Mouse (Mus musculus) neural tube, embryonic 13.5 days (tissue): Measurements from ENCODE around the gene Slc16a12. TPM values are rescaled to one million over a fixed set of nuclear protein-coding genes. Genes with fewer than 3 reads are reported as not detected.

Experiments
- ATAC-seq: fragments of 200-750 bp; cut with Nextera tagmentation; 2 replicates; pipeline ENCODE4 v1.8.0; 2017; ENCODE audit warnings: low read depth, mild to moderate bottlenecking, moderate TSS enrichment, moderate library complexity
- H3K27ac ChIP-seq: fragments of 300-500 bp; sonication (generic); replicated peaks from 2 replicates; pipeline ENCODE4 v1.5.1; 2015; ENCODE audit warnings: moderate library complexity, mild to moderate bottlenecking, inconsistent platforms
- H3K27me3 ChIP-seq: fragments of 300-500 bp; sonication (generic); 2 replicates; pipeline ENCODE4 v1.6.1; 2015; ENCODE audit warnings: mild to moderate bottlenecking, inconsistent platforms
- H3K36me3 ChIP-seq: fragments of 300-500 bp; sonication (generic); 2 replicates; pipeline ENCODE4 v1.6.1; 2015; ENCODE audit warnings: mild to moderate bottlenecking, inconsistent platforms
- H3K4me1 ChIP-seq: fragments of 300-500 bp; sonication (generic); replicated peaks from 2 replicates; pipeline ENCODE4 v1.6.1; 2015; ENCODE audit warnings: inconsistent platforms
- H3K4me2 ChIP-seq: fragments of 300-500 bp; sonication (generic); 2 replicates; pipeline ENCODE4 v1.6.1; 2015; ENCODE audit warnings: inconsistent platforms, mild to moderate bottlenecking, moderate library complexity
- H3K4me3 ChIP-seq: fragments of 300-500 bp; sonication (generic); 2 replicates; pipeline ENCODE4 v1.5.1; 2015; ENCODE audit warnings: mild to moderate bottlenecking, inconsistent platforms
- H3K9ac ChIP-seq: fragments of 300-500 bp; sonication (generic); 2 replicates; pipeline ENCODE4 v1.6.1; 2015; ENCODE audit warnings: moderate library complexity, mild to moderate bottlenecking, inconsistent platforms
- H3K9me3 ChIP-seq: fragments of 300-500 bp; sonication (generic); 2 replicates; pipeline ENCODE4 v1.6.1; 2016; ENCODE audit warnings: inconsistent platforms
- WGBS: fragments of 180-500 bp; shearing (Covaris S2); methylation state at CpG from one replicate; pipeline ENCODE4 v1.1.7; 2015; 5-methylcytosine and 5-hydroxymethylcytosine counted together
- polyA plus RNA-seq: library from polyadenylated mRNA; unstranded; fragments of >200 nt; fragmentation: Nextera tagmentation; extraction: Ambion mirVana; gene quantifications from 2 replicates; pipeline ENCODE4 v1.2.1, GENCODE M21; 2015

Gene Slc16a12
- polyA plus RNA-seq, 1 experiment from 2014 or later = 2.0 TPM

DNA sequence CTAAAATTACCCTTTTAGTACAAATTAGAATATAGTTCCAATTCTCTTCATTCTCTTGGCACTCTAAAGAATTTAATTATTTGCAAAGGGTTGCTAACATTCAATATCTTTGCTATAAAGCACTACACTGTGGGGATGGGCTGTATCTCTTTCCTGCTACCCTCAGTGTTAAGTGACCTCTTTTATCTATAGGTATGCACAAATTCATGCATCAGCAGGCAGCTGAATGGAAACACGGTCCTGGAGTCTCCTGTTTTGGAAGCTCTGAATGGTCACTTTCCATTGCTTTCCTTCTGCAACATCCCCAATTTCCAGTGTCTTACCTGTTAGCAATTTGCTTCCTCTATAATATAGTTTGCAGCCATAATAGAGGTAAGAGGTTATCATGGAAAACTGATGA is 48.2 kb downstream of the Slc16a12 start:
- Histone ChIP-seq H3K4me3 (no peak overlapping the region), H3K27ac (no peak overlapping the region), H3K9me3 (no peaks in the 10 kb centered on the region), H3K4me2 (no peak overlapping the region), H3K36me3 (no peaks in the 10 kb centered on the region), H3K9ac (no peak overlapping the region), H3K27me3 (no peaks in the 10 kb centered on the region), H3K4me1 (no peaks in the 10 kb centered on the region)
- 74% methylated on average over 1 of the region's 1 CpGs for WGBS
- ATAC-seq = no peak

DNA sequence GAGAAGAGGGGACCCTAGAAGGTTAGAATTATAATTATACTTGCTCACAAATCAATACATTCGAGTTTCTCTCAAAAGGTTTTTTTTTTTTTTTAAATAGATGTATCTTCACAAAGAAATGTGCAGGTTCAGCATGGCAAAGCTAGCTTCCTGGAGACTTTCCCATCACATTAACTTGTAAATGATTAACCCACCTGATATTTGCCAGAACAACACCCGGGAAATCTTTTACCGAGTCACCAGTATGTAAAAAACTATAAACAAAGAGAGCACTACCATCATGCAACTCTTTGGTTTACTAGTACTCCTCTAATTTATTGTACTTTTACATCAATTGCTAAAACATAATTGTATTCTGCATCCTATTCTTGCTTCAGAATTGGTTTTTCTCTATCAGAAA is 48.7 kb downstream of the Slc16a12 start:
- Histone ChIP-seq H3K4me2 (no peak overlapping the region), H3K36me3 (no peaks in the 10 kb centered on the region), H3K27ac (no peak overlapping the region), H3K4me1 (no peaks in the 10 kb centered on the region), H3K27me3 (no peaks in the 10 kb centered on the region), H3K9ac (no peak overlapping the region), H3K4me3 (no peak overlapping the region), H3K9me3 (no peaks in the 10 kb centered on the region)
- WGBS = 81% methylated on average over 3 of the region's 3 CpGs
- no peak for ATAC-seq

DNA sequence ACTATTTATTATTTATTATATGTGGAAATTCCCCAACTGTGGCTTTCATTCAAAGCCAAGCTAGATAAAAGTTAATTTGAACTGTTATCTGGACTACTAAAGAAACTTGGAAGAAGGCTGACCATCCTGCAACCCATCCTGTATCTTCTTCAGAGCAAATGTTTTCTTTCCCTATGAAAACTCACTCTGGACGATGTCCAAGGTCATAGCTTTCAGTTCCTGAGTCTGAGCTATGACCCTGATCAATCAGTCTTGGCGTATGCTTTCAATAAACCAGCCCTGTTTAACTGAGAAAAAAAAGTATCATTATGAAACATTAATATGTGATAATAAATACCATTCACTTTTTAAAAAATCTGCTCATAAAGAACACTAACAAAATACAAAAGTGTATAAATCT is 49.6 kb downstream of the Slc16a12 start:
- Histone ChIP-seq H3K4me3 (no peak overlapping the region), H3K4me1 (no peaks in the 10 kb centered on the region), H3K27me3 (no peaks in the 10 kb centered on the region), H3K27ac (no peak overlapping the region), H3K36me3 (no peaks in the 10 kb centered on the region), H3K9ac (no peak overlapping the region), H3K9me3 (no peaks in the 10 kb centered on the region), H3K4me2 (no peak overlapping the region)
- no peak for ATAC-seq
- 80% methylated on average over 2 of the region's 2 CpGs for WGBS

DNA sequence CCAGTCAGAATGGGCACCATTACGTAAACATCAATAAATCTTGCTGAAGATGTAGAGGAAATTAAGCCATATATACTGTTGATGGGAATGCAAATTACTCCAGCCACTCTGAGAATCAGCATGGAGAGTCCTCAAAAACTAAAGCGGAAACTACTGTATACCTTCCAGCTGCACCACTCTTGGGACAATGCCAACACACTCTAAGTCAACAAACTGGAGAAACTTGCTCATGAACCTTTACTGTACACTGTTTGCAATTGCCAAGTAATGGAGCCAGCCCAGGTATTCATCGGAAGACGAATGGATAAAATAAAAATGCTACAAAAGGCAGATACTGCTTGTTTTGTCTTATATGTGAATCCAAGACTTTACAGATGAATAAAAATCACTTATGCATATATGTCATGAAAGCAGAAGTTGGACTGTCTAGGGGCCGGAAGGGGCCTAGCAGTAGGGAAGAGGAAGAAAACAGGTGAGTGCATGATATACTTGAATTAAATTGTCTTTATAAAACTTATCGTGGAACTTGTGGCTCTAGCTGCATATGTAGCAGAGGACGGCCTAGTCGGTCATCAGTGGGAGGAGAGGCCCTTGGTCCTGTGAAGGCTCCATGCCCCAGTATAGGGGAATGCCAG is 50.6 kb downstream of the Slc16a12 start:
- 94% methylated on average over 8 of the region's 8 CpGs for WGBS
- ATAC-seq = no peak
- H3K4me3 ChIP-seq = no peak overlapping the region

DNA sequence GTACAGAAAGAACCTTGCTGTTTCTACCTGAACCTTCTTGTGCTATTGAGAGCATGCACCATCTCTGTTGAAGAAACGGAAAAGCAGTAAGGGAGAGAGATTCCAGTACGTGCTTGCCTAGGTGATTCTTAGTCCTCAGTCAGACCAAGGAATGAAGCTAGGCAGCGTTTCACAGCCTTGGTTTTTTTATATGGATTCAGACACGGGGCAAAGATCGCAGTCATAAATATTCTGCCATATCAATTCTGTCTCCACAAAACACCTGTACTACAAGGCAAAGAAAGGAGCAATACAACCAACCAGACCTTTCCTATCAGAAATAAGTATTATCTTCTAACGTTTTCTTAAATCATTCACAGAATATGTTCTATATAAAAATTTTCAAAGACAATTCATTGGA is 55.7 kb downstream of the Slc16a12 start:
- Histone ChIP-seq H3K27ac (no peak overlapping the region), H3K4me2 (no peak overlapping the region), H3K27me3 (no peaks in the 10 kb centered on the region), H3K4me3 (no peak overlapping the region), H3K9ac (no peak overlapping the region), H3K9me3 (no peaks in the 10 kb centered on the region), H3K36me3 (no peaks in the 10 kb centered on the region), H3K4me1 (no peaks in the 10 kb centered on the region)
- no peak for ATAC-seq
- WGBS = 87% methylated on average over 6 of the region's 6 CpGs

More for the DNA sequence above, 50.6 kb downstream of the Slc16a12 start:
- H3K27ac ChIP-seq = no peak overlapping the region
- no peaks in the 10 kb centered on the region for H3K4me1 ChIP-seq
- no peaks in the 10 kb centered on the region for H3K9me3 ChIP-seq
- no peak overlapping the region for H3K4me2 ChIP-seq
- no peak overlapping the region for H3K9ac ChIP-seq
- no peaks in the 10 kb centered on the region for H3K27me3 ChIP-seq
- no peaks in the 10 kb centered on the region for H3K36me3 ChIP-seq

DNA sequence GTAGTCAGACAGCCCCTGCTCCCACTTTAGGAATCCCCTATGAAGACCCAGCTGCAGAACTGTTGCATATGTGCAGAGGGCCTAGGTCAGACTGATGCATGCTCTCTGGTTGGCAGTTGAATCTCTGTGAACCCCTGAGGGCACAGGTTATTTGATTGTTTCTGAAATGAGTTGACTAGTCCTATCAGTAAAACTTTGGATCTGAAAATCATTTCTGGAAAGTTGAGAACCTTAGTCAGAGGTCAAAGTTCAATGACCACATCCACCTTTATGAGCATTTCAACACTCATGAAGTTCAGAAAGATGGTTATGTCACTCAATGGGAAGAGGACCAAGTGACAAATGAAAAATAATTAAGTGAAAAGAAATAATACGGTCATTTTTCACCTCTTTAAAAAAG is 61.6 kb downstream of the Slc16a12 start:
- H3K27me3 ChIP-seq = no peaks in the 10 kb centered on the region
- no peak overlapping the region for H3K4me3 ChIP-seq
- no peak overlapping the region for H3K27ac ChIP-seq
- WGBS = 98% methylated on average over 1 of the region's 1 CpGs
- H3K4me1 ChIP-seq = no peaks in the 10 kb centered on the region
- H3K36me3 ChIP-seq = no peaks in the 10 kb centered on the region
- H3K9me3 ChIP-seq = no peaks in the 10 kb centered on the region
- no peak overlapping the region for H3K4me2 ChIP-seq
- no peak overlapping the region for H3K9ac ChIP-seq
- ATAC-seq = no peak

DNA sequence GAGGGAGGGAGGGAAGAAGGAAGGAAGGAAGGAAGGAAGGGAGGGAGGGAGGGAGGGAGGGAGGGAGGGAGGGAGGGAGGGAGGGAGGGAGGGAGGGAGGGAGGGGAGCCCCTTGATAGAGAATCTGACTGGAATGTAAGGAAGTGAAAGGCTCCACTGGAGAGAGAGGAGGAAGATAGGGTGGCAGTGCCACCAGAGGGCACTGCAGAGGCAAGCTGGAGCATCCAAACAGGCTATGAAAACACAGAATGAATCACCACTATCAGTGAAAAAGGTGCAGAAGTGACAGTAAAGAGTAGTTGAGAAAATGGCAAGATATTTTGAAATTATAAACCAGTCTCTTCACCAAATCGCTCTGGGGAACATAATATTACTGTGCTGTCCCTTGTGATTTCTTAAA is 62.2 kb downstream of the Slc16a12 start:
- no peak overlapping the region for H3K4me2 ChIP-seq
- H3K4me1 ChIP-seq = no peaks in the 10 kb centered on the region
- no peak overlapping the region for H3K27ac ChIP-seq
- no peaks in the 10 kb centered on the region for H3K36me3 ChIP-seq
- WGBS = 71% methylated on average over 1 of the region's 1 CpGs
- ATAC-seq = no peak
- H3K27me3 ChIP-seq = no peaks in the 10 kb centered on the region
- H3K9me3 ChIP-seq = no peaks in the 10 kb centered on the region
- H3K4me3 ChIP-seq = no peak overlapping the region
- no peak overlapping the region for H3K9ac ChIP-seq

DNA sequence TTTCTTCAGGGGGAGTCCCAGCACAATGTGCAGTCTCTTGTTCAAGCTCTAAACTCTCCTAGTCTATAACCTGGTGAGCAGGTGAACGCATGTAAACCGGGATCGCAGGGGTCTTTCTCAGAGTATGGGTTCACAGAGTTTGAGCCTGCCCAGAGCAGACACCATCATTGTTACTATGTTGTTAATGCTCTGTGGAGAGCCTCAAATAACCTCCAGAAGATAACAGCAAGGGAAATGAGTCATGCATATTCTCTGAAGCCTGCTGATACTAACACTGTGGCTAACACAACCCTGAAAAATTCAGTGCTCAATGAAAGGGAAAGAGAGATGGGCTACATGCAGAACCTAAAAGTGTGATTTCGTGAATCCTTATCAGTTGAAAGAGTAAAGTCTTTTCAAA is 68.7 kb downstream of the Slc16a12 start:
- no peak for ATAC-seq
- no peak overlapping the region for H3K4me2 ChIP-seq
- H3K27ac ChIP-seq = no peak overlapping the region
- H3K36me3 ChIP-seq = no peaks in the 10 kb centered on the region
- no peak overlapping the region for H3K4me3 ChIP-seq
- 94% methylated on average over 4 of the region's 4 CpGs for WGBS
- H3K9ac ChIP-seq = no peak overlapping the region
- H3K4me1 ChIP-seq = no peaks in the 10 kb centered on the region
- H3K9me3 ChIP-seq = no peaks in the 10 kb centered on the region
- no peaks in the 10 kb centered on the region for H3K27me3 ChIP-seq

DNA sequence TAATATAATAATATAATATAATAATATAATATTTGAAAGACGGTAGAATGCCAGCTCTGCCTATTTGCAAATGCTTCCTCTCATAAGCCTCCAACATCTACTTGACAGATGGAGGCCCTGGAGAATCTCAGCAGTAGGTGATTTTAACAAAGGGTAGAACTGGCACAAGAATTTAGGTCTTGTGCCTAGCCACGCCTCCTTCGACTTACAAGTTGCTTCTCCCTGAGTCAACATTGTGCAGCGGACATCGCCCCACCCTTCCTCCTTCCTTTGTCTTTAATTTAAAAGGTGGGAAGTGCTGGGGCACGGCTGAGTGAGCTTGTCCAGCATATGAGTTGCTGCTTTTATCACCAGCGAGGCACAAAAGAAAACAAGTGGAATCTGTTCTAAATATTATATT is 73.6 kb downstream of the Slc16a12 start:
- H3K9me3 ChIP-seq = no peaks in the 10 kb centered on the region
- WGBS = 68% methylated on average over 7 of the region's 7 CpGs
- H3K9ac ChIP-seq = no peak overlapping the region
- no peak overlapping the region for H3K4me2 ChIP-seq
- no peaks in the 10 kb centered on the region for H3K36me3 ChIP-seq
- H3K4me3 ChIP-seq = no peak overlapping the region
- H3K27me3 ChIP-seq = no peaks in the 10 kb centered on the region
- no peak overlapping the region for H3K27ac ChIP-seq
- ATAC-seq = no peak
- no peaks in the 10 kb centered on the region for H3K4me1 ChIP-seq

DNA sequence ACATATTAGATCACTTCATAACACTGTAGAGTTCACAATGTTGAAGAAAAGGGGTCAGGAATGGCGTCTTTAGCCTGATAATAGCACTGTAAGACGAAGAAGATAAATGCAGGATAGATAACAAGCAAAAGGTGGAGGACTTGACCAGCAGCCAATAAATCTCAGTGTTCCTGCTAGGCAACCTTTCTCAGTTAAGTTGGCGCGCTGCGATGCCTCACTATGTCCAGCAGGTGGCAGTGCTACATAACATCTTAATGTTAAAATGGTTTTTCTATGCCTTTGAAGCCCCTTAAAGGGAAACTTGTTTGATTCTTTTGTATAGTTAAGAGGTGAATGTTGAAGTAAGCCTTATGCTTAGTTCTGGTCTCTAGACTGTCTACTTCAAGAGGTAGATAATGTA is 81.0 kb downstream of the Slc16a12 start:
- H3K4me2 ChIP-seq = no peak overlapping the region
- WGBS = under 1% methylated on average over 5 of the region's 5 CpGs
- no peak overlapping the region for H3K9ac ChIP-seq
- H3K4me3 ChIP-seq = no peak overlapping the region
- no peaks in the 10 kb centered on the region for H3K36me3 ChIP-seq
- no peaks in the 10 kb centered on the region for H3K9me3 ChIP-seq
- no peak for ATAC-seq
- H3K4me1 ChIP-seq = 0 out of 2 replicates have a peak, but pooled peaks cover 5% of the 10 kb centered on the region
- H3K27ac ChIP-seq = no peak overlapping the region
- H3K27me3 ChIP-seq = no peaks in the 10 kb centered on the region

DNA sequence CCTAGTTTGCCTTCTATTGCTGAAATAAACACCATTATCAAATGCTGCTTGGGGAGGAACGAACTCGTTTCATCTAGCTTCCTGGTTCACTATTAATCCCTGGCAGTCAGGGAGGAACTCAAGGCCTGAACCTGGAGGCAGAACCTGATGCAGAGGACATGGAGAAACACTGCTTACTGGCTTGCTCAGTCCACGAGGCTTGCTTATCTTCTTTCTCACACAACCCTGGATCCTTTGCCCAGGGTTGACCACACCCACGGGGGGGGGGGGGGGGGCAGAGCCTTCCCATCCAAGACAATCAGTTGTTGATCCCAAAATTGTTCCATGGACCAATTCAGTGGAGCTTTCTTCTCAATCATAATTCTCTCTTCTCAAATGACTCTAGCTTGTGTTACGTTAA is 84.3 kb downstream of the Slc16a12 start:
- Histone ChIP-seq H3K4me2 (peak overlapping the region; percentile 54; the same call in 1 of the 2 replicates), H3K4me1 (0 out of 2 replicates have a peak, but pooled peaks cover 5% of the 10 kb centered on the region), H3K27ac (no peak overlapping the region), H3K27me3 (no peaks in the 10 kb centered on the region), H3K4me3 (no peak overlapping the region), H3K9ac (no peak overlapping the region), H3K36me3 (no peaks in the 10 kb centered on the region), H3K9me3 (no peaks in the 10 kb centered on the region)
- 60% methylated on average over 5 of the region's 5 CpGs for WGBS
- no peak for ATAC-seq

DNA sequence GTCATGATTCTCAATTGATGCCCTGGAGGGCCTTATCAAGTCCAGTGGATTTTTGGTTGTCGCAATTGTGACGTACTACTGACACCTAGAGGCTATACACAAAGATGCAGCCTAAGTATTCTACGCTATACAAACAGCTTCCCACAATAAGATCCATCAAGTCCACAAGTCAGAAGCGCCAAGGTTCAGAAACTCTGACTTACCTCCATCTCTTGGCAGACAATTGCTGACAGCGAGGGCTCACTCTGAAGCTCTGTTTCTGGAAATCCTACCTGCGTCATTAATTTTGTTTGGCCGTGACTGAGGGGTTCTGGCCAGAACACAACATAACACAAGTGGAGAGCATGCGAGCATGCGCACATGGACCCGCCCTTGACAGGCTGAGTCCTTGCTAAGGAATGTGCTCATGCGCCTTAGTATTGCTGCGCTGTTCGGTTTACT is 85.0 kb downstream of the Slc16a12 start:
- Histone ChIP-seq H3K4me1 (0 out of 2 replicates have a peak, but pooled peaks cover 5% of the 10 kb centered on the region), H3K27ac (no peak overlapping the region), H3K36me3 (no peaks in the 10 kb centered on the region)

More for the DNA sequence above, 85.0 kb downstream of the Slc16a12 start:
- 0 out of 2 replicates have a peak overlapping the region, but pooled peaks have one; percentile 38 for H3K9ac ChIP-seq
- 20% methylated on average over 13 of the region's 13 CpGs for WGBS
- no peaks in the 10 kb centered on the region for H3K27me3 ChIP-seq
- peak; percentile 97 for ATAC-seq
- peak overlapping the region; percentile 38 for H3K4me3 ChIP-seq
- peak overlapping the region; percentile 54 for H3K4me2 ChIP-seq
- H3K9me3 ChIP-seq = no peaks in the 10 kb centered on the region
